Mouse (Mus musculus) gastrocnemius, adult 8-10 months (tissue): ENCODE measurements around the gene Gm28230. TPM values are rescaled to one million over a fixed set of nuclear protein-coding genes. Genes with fewer than 3 reads are reported as not detected.

Experiments
- DNase-seq, 2 experiments: peaks; one replicate each; pipeline ENCODE4 v3.0.0; 2022; ENCODE audit warnings: low spot score in 2 of 2
- total RNA-seq, 4 experiments: library from RNA; stranded (reverse); gene quantifications; 2 replicates each; pipeline ENCODE4 v1.2.4; 2022

Gm28230 gene
- total RNA-seq, 4 experiments from 2014 or later, result 0.31 TPM; not detected in 3

DNA sequence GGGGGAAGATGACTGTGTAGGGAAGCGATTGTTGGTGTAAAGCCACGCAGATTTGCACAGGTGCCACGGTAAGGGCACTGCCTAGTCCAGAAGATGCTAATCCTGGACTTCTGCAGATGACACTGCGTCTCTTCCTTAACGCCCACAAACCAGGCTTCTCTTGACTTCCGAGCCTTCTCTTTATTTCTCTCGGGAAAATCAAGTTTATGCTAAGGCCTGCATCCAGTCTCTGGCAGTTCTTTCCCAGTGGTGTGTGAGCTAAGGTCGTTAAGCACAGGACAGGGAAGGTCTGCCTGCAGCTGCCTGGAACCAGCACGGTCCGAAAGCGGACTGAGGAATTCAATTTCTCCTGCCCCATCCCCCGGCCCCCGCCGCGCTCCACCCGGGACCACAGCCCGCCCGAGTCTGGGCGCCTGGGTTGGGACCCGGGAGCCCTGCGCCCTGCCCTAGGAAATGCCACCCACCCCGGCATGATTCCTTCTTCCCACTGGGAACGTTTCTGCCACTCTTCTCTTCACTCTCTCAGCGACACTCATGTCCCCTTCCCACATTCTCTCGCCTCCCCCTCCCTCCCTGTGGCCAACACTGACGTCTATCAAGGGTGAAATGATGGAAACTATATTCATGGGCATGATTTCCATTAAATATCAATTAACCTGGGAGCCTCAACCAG, 22.7 kb upstream of the Gm28230 start:
- DNase-seq, result no peak

DNA sequence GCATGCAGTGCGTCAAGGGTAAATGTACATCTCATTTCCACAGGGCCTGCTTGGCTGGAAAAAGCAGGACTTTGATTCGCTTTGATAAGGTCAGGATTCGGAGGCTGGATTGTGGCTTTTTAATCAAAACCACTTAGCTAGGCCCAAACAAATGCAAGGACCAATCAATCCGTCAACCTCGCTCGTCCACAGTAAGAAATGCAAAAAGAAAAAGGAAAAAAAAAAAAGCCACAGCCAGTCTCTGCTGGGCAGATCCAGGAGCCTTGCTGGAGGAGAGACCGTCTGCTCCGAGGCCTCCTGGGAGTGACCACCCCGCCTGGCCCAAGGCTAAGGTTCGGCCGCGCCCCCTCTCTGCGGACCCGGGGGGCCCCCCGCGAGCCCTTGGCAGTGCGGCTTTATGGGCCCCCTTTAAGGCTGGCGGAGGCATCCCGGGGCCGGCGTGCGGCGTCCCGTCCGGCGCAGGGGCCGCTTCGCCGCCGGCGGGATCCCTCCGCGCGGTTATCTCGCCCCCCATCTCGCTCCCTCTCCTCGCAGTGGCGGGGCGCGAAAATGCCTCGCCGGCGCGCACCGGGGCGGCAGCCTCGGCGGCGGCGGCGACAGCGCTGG, 22.0 kb upstream of the Gm28230 start, which contains the start of gene Hoxd8:
TSS of gene Hoxd8 (plus strand) at position 223 of the 606 bp plus-strand sequence.
- DNase-seq, result peak; percentile 51 to 70

DNA sequence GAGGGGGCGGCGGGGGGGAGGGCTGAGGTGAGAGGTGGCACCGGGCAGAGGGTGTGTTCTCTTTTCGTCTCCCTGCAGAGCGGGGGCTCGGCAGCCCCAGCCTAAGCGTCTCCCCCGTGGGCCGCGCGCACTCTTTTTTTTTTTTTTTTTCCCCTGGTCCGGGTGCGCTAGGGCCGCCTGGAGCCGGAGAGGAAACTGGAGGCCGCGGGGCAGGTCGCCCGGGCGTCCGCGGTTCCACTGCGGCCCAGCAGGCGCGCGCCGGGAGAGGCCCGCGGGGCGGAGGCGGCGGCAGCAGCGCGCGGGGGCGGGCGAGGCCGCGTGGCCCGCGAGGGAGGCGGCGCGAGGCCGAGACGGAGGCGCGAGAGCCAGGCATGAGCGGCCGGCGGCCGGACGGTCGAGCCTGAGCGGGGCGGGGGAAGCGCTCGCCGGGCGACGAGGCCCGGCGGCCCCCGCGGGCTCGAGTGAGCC, 21.5 kb upstream of the Gm28230 start:
- no peak for DNase-seq

DNA sequence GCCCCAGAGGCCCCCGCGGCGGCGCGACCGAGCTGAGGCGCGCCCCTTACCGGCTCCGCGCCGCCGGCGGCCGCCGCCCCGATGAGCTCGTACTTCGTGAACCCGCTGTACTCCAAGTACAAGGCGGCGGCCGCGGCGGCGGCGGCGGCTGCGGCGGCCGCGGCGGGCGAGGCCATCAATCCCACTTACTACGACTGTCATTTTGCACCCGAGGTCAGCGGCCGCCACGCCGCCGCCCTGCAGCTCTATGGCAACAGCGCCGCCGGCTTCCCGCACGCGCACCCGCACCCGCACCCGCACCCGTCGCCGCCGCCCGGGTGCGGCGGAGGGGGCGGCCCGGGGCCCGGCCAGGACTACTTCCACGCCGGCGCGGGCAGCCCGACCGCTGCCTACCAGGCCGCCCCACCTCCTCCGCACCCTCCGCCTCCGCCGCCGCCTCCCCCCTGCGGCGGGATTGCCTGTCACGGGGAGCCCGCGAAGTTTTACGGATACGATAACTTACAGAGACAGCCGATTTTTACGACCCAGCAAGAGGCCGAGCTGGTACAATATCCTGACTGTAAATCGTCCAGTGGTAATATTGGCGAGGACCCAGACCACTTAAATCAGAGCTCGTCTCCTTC, 20.9 kb upstream of the Gm28230 start:
- no peak for DNase-seq

DNA sequence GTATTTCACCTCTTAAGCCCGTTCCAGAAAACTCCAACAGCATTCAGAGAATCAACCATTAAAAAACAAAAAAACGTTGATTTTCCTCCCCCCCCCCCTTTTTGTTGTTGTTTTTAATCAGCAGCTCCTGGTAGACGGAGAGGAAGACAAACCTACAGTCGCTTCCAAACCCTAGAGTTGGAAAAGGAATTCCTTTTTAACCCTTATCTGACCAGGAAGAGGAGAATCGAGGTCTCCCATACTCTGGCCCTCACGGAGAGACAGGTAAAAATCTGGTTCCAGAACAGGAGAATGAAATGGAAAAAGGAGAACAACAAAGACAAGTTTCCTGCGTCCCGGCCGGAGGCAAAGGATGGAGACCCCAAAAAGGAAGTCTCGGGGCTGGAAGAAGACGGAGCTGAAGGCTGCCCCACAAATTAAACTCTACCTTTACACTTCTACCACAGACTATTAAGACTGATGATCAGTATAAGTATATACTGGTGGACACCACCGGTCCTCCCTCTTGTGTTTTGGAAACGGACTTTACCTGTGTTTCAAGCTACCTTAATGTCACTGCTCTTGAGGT, 20.1 kb upstream of the Gm28230 start:
- DNase-seq, result no peak

DNA sequence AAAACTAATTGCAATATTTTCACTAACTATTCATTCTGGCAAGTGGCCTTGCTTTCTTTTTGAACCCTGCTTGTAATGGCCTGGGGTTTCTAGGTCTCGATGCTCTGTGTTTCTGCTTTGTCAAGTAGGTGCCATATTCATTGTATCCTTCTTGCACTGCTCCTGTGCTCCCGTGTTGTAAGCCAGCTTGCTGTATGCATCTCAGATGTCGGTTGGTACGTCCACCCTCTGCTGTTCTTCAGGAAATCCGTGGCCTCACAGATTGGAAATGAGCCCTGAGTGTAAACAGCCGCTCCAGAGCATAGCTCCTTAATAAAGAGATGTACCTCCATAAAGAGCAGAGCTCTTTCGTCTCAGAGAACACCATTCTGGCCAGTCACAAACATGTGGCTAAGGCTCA, 18.9 kb upstream of the Gm28230 start:
- no peak for DNase-seq

DNA sequence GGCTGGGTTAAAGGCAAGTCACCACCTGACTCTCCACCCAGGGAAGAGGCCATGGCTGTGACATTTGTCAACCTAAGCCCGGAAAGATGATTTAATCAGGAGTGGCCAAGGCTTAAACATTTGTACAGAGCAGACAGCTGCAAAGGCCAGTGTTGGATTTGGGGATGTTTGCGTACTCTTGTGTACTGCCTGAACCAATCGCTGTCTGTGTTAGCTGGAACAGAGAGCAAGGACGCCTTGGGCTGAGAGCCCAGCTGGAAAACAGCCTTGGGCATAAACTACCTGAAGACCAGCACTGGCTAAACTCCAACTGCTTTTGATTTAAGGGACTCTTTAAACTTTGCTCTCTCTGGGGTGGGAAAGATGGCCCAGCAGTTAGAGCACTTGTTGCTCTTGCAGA, 17.9 kb upstream of the Gm28230 start:
- DNase-seq, result no peak

DNA sequence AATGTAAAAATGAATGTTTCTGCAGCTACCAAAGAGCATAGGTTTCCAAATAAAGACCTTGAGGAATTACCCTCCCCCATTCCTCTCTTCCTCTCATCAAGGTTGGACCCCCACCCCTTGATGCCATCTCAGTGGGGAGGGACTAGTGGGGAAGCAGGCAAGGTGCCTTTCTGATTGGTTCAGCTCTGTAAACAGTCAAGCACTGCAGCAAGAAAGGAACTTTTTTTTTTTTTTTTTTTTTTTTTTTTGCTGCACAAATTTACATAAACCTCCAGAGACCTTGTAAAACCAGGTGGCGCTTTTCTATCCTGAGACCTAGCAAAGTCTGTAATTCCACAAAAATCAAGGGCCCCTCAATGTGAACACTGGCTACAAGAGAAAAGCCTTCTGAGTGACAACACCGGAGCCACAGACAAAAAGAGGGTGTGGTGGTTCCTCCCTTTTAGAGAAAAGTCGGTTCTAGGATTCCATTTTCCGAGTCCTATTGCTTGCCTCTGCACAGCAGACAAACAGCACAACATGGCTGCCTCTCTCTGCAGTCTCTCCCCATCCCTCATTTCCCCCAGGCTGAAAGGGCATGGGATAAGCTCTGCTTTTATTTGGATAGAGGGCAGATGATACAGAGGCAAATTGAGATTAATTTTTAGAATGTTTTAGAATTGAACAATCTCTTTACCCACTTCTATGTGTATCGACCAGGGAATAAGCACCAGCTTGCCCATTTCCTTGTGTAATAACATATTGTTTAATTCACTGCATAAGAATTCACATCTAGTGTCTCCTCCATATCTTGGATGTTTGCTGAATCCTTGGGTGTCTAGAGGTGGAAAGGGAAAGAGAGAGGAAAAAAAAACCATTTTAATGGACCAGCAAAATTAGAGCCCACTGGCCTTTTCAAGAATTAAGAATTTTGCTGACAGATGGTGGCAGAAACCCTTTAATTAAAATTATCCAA, 16.8 kb upstream of the Gm28230 start:
- DNase-seq, result no peak

DNA sequence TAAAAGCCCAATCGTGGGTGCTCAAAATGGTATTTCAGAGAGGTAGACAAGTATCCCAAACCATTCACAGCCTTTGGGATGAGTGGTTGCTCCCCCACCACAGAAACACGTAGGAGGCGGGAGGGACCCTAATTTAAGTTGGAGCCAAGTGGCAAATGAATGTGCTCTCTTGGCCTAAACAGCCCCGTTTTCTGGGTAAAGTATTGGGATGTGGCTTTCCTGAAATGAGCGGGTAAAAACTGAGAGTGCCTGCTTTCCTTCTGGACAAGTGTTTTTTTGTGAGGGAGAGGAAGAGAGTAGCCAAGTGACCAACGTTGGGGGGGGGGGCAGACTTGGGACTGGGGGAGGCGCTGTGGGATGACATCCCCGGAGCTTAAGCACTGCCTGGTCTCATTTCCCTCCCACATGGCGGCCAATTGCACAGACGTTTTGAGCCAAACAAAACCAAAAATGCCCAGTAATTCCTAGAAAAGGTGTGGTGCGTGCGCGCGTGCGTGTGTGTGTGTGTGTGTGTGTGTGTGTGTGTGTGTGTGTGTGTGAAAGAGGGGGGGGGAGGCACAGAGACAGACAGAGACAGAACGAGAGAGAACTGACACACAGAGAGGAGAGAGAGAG, 15.5 kb upstream of the Gm28230 start:
- DNase-seq, result no peak

DNA sequence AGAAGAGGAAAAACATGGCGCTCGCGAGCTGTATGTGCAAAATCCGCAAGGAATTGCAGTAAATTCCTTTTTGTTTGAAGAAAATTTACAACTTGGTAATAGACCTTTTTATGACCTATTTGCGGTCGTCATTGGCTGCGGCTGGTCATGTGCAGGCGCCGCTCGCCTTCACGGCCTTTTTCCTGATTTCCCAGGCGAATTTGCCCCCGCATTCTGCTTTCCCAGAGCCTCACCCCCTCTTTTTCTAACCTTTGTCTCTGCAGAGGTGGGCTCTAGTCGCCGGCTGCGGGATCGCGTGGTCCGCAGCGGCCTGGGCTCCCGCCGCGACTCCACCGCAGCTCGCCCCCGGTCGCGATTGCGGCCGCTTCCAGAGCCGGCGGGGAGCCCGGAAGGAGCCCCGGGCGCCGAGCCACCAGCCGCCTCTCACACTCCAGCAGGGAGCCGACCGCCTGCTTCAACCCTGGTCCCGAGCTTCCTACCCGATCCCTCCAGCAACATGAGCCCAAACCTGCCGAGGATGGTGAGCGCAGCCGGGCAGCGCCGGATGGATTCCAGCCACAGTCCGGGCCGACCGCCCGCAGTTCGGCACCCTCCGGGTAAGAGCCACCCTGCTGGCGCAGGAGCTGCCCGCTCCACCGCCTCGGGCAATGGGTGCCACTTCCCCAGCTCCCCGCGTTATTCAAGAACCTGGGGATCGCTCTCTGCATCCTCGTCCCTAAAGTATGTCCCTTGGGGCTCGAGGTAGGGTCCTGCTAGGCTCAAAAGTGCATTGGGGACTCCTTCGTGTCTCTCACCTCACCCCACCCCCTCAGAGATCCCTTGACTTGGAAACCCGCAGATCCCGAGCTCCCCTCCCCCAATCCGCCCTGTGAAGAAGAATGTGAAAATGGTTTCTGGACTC, 14.6 kb upstream of the Gm28230 start, which contains the start of the genes Hoxd3 and Hoxd4:
TSS of gene Hoxd3 (plus strand) at position 207 of the 901 bp plus-strand sequence.
TSS of gene Hoxd4 (plus strand) at position 209 of the 901 bp plus-strand sequence.
- DNase-seq, result peak in 1 of 2 experiments; percentile 51

DNA sequence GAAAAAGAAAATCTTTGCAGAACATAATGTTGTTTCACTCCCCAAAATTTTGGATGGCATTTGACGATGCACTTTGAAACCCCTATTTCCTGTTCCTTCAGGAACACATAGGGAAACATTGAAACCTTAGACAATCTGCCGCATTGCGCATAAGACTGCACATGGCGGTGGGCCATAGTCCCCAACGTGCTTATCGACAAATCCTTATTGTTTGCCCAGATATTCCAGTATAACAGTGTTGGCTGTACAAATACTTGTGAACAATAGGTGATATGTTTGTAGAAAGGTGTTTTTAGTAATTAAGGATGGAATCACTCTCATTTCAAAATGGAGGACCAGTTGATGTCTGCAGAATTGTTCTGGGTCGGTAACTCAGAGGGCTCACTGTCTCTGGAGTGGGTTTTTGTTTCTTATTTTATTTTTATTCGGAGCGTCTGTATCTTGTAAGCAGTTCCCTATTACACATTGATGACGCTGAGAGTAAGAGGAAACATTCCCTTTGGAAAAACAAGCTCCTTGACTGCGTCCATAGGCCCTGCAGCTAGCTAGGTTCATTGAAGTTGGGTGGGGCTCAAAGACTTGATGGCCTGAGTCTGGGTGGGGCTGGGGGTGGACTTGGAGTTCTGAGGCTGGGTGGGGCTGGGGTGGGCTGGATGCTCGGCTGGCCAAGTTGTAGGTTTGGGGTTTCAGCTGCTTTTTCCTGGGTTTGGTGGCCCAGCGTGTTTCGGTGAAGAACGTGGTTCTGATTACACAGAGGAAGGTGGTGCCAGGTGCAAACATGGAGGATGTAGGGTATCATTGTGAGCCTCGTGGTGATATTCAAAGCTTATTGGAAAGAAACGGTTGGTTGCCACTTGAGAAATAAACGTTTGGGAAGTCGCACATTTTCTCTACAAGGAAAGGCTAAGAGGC, 13.0 kb upstream of the Gm28230 start:
- no peak for DNase-seq

DNA sequence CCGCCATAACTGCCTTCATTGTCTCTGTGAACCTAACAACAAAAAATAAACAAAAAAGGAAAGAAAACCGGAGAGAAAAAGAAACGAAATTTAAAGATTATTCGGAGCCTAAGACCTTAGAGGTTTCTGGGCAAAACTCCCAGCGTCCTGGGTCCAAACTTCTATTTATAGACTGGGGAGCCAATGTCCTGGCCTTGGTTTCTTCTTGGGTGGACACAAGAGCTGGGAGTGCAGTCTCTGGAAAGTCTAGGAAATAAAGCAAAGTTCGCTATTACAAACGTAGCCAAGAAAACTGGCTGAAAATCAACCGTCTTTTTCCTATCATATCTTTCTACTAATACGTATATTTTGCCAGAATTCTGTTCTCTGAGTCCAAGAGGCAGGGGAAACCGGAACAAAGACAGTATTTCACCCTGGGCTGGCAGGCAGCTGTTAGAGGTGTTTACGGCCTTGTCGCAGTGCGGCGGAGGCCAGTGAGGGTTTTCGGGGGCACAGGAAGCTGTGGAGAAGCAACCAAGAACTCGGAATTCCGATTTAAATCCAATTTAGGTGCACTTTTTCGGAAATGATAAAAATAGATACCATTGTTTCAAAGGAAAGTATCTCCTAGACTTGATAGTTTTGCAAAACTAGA, 12.3 kb upstream of the Gm28230 start:
- DNase-seq, result no peak

DNA sequence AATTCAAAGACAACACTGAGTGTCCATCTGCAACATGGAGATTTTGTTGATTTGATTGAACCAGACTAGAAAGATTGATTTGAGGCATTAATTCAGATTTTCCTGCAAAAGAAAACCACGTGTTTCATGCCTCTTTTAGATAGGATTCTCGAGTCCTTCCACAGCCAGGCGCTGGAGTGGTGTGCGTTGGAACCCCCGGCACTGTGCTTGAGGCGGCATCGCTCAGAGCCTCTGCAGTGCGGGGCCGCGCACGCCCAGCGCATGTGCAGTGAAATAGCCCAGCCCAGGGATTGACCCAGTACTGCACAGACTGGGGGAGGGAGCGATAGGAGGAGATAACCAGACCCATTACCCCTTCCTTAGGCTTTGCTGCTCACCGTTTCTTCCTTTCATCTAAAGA, 11.6 kb upstream of the Gm28230 start:
- no peak for DNase-seq

DNA sequence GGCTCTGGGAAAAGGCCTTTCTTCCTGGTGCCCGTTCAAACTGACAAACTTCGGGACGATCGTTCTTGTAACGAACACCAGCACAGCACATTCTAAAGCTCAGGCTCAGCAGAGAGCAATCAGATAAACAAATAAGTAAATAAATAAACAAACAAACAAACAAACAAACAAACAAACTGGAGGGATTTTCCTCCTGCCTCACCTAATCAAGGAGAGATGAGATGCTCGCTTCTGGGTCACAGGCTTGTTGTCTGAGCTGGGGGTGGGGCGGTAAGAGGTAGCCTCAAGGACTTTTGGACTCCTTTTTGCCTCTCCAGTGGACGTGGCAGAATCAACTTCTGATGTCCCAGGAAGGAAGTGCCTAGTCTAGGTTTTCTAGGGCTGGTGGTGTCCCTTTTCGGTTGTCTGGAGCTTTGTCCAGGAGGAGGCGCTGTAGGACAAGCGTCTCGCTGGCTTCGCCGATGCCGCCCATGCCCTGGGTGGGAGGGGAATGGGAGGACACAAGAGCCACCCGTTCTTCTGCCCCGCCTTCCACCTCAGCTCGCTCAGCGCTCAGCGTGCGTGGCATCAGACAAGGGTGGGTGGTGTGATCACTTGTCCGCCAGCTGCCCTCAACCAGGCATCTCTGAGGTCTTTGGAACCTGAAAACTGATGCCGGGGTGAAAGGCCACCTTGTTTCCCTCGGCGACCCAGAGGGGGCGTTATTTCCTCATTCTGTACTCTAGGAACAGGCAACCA, 10.9 kb upstream of the Gm28230 start:
- peak; percentile 72 to 79 for DNase-seq

DNA sequence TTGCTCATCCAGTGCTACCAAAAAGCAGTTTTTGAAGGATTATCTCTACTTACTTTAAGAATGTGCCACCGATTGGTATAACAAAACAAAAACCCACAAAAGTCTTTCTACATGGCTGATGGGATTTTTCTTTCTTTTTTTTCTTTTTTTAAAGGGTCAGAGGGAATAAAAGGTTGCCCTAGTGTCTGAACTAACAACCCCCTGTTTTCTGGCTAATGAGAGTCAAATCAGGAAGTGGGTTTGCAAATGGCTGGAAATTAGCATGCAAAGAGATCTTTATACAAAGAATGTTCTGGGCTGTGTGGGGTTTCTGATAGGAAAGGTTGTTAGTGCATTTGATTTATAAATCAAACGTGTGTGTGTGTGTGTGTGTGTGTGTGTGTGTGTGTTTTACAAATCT, 6.1 kb upstream of the Gm28230 start:
- DNase-seq, result no peak

DNA sequence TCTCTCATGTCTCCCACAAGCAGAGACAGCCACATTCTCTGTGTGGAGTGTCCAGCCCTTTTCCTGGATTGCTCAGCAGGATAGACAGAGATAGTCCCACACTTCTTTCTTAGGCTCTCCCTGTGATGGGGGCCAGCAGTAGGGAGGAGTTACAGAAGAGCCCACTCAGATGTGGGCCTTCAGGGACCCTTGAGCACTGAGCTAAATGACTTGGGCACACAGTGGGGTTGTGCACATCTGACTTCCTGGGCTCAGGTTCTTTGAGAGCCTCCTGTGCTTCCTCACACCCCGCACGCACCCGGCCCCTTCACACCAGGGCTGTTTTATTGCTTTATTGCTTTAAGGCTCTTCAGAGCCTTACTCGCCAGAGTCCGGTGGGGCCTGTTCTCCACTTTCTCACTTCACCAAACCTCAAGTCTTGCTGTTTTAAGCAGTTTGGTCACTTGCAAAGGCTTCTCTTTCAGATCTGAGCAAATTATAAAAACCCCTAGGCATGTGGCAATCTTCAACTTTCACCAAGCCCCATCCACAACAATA, 5.5 kb upstream of the Gm28230 start:
- no peak for DNase-seq

DNA sequence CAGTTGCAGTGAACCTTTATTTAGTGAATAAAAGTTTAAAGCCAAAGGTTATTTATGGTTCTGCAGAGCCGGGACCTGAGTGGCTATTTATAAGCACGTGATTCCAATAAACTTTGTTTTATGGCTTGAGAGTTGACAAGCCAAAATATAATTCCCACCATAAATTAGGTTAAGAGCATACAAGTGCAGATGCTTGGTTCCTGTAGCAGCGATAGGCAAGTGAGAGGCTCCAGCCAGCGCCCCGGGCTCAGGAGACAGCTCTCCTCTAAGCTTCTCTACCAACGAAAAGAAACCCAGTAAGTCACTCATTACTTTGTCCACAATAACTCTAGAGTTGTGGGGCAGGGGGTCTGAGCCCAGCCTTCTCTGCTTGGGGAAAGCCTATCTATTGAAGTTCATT, 4.6 kb upstream of the Gm28230 start:
- no peak for DNase-seq
